Mouse (Mus musculus) bone marrow, adult 2 months (tissue): Measurements from ENCODE around the gene Gm2030. TPM values are rescaled to one million over a fixed set of nuclear protein-coding genes. Genes with fewer than 3 reads are reported as not detected.
"Not testable (repeated sequence)": the region's sequence is repeated elsewhere in the genome, so short reads cannot be mapped to it uniquely, and the experiment has no call there.

ENCODE experiments used
- H3K27ac ChIP-seq: fragments of 200-500 bp; 2 replicates; pipeline ENCODE4 v1.5.1; 2012; ENCODE audit warnings: low read depth, mild to moderate bottlenecking, control low read depth, inconsistent platforms, low read length; ENCODE audit not compliant: control insufficient read depth, poor library complexity, insufficient read depth
- H3K4me1 ChIP-seq: fragments of 200-500 bp; 2 replicates; pipeline ENCODE4 v1.6.1; 2011; ENCODE audit warnings: low read length; ENCODE audit not compliant: control insufficient read depth, insufficient read depth
- H3K4me3 ChIP-seq: fragments of 200-500 bp; replicated peaks from 2 replicates; pipeline ENCODE3; 2011; ENCODE audit warnings: mild to moderate bottlenecking, low read depth, low read length, control low read depth; ENCODE audit not compliant: control insufficient read depth
- WGBS: fragments of 180-500 bp; shearing (Covaris S2); methylation state at CpG from one replicate; pipeline ENCODE4 v1.1.7; 2018; 5-methylcytosine and 5-hydroxymethylcytosine counted together
- polyA plus RNA-seq: library from polyadenylated mRNA; stranded (reverse); fragments of >200 nt; gene quantifications from 2 replicates; pipeline ENCODE4 v1.2.4, GENCODE M21; 2011; ENCODE audit warnings: low replicate concordance; ENCODE audit not compliant: missing spikeins, insufficient read depth, insufficient read length

Gm2030 gene
- not detected in 2 replicates for polyA plus RNA-seq

GRCm38 (mm10) chrX:26309944-26310343, at the start of gene Gm2030:
TSS of gene Gm2030 (minus strand) at chrX:26310044.
- WGBS, result 63% methylated on average over 3 of the region's 4 CpGs
- not testable (repeated sequence) for H3K4me3 ChIP-seq, H3K4me1 ChIP-seq, H3K27ac ChIP-seq

Other genes starting within 250 kb of the Gm2030 start
- not detected in 2 replicates for gene Gm2012, start 78.7 kb downstream of the Gm2030 start, polyA plus RNA-seq
- not detected in 2 replicates for gene Slx, start 235.5 kb upstream of the Gm2030 start, polyA plus RNA-seq